Mouse (Mus musculus): ENCODE data around the gene Il1rl2.

- TF ChIP-seq POLR2A (IDR thresholded peaks at IDR 0.05; ENCODE audit: extremely low read depth, insufficient read depth, low read length), result no peak
- TF ChIP-seq CTCF (IDR thresholded peaks at IDR 0.05; ENCODE audit: low read depth, low read length), result no peak
These were observed 89.9 kb downstream of the Il1rl2 start for GRCm38 (mm10) chr1:40414276-40414675.
